Mouse (Mus musculus): ENCODE measurements around the gene Cnot2. TPM values are rescaled to one million over a fixed set of nuclear protein-coding genes. Genes with fewer than 3 reads are reported as not detected.

Cnot2 gene
- polyA plus RNA-seq, 1 experiment = 24.9 TPM

DNA sequence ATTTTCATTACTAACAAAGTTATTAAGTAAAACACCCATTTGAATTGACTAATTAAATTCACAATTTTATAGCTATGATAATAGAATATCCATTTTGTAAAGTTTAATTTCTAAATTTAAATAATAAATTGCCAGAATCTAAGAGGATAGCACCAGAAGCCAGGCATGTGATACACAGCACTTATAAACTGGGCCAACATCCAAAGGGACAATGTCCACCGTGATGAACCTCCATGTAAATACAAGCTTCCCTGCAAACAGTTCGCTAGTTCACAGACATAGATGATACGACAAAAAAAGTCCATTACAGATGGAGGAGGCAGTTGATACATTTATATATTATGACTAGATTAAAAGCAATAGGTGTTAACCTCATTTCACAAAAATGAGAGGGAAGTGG, 88.5 kb downstream of the Cnot2 start:
- 41% methylated on average over 3 of the region's 3 CpGs for WGBS
- DNase-seq (ENCODE audit: low read depth, low spot score) = no peak

DNA sequence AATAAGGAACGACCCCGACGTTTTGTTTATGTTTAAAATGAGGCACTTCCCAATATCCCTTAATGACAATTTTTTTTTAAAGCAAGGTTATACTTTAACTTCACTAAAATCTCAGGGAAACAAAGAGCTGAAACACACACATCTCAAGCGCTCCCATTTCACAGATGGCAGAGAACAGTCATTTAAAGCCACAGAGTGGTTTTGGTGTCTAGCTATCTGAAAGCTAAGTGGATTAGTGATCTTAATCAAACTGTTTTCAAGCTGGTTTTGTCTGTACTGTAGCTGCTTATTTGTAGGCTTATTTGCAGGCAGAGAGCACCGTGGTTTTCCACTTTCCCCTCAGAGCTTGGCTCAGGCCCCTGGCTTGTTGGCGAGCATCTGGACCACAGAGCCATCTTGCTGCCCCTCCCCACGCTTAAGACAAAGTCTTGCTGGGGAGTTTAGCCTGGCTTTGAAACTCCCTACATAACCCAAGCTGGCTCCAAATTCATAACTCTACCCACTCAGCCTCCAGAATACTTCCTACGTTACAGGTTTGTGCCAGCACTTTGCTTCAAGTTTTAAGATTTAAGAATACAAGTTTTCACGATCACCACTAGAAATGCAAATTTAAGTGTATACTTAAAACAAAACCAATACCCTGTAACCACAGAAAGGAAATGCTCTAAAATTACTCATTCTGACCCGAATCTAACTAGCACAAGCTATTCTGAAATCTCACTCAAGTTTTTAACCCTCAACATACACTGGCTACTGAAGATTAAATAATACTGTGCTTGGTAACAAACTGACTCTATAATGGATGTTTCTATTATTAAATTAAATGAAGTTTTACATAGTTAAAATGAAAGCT, 94.2 kb downstream of the Cnot2 start:
- no peak for DNase-seq (ENCODE audit: low read depth, low spot score)
- WGBS = 77% methylated on average over 10 of the region's 10 CpGs

DNA sequence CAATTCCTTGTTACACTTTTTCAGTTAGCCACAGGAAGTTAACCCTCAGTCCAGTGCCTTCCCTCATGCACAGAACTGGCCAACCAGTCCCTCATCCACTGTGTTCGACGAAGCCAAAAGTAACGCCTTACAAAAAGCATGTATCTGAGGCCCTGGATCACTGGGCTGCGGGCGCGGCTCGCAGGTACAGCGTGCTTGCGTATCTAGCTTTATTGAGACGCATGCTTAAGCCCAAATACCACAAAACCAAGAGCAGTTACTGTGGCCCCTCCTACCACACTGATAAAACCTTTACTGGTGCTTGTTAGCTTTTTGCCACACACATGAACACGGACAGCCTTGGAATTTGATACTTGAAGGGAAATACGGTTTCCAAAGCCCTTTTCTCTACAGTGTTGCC, 99.4 kb downstream of the Cnot2 start:
- no peak for DNase-seq (ENCODE audit: low read depth, low spot score)
- WGBS = 80% methylated on average over 12 of the region's 12 CpGs

DNA sequence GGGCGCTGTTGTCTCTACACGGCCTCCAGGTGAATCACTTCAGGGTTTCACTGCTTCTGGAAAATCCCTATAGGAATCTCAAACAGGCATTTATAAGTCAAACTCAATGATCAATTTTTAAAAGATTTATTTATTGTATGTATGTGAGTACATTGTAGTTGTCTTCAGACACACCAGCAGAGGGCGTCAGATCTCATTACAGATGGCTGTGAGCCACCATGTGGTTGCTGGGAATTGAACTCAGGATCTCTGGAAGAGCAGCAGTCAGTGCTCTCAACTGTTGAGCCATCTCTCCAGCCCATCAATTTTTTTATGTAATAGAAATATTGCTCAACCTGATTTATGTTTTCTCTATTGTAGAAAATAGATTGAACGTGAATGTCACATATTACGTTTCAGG, 100.3 kb downstream of the Cnot2 start:
- WGBS = 92% methylated on average over 5 of the region's 5 CpGs
- DNase-seq (ENCODE audit: low read depth, low spot score) = no peak

DNA sequence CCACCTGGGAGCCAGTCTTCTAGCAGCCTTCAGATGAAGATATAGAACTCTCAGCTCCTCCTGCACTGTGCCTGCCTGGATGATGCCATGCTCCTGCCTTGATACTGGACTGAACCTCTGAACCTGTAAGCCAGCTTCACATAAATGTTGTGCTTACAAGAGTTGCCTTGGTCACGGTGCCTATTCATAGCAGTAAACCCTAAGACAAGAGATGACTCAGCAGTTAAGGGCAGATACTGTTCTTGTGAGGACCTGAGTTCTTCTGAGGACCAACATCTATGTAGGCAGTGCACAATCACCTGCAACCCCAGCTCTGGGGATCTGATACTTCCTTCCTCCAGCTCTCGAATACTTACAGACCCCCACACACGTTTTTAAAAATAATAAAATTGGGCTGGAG, 104.8 kb downstream of the Cnot2 start:
- 81% methylated on average over 3 of the region's 3 CpGs for WGBS
- no peak for DNase-seq (ENCODE audit: low read depth, low spot score)

DNA sequence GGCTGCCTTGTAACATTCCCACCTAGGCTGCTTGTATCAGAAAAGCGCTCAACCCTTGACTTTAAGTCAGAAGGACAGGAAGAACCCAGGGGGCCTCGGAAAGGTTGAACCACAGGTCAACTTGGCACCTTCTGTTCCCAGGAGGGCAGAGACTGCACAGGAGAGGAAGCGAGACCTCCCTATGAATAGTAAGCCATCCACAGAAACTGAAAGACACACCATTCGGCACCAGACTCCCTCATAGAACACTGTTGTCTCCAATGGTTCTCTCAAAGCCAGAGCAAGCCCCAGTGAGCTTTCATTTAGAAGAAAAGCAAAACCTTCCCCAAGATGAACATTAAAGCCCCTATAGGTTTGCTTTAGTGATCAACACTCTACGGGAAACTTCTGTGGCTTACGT, 105.6 kb downstream of the Cnot2 start:
- 66% methylated on average over 6 of the region's 6 CpGs for whole genome bisulfite sequencing
- DNase-seq (ENCODE audit: low read depth, low spot score) = no peak

DNA sequence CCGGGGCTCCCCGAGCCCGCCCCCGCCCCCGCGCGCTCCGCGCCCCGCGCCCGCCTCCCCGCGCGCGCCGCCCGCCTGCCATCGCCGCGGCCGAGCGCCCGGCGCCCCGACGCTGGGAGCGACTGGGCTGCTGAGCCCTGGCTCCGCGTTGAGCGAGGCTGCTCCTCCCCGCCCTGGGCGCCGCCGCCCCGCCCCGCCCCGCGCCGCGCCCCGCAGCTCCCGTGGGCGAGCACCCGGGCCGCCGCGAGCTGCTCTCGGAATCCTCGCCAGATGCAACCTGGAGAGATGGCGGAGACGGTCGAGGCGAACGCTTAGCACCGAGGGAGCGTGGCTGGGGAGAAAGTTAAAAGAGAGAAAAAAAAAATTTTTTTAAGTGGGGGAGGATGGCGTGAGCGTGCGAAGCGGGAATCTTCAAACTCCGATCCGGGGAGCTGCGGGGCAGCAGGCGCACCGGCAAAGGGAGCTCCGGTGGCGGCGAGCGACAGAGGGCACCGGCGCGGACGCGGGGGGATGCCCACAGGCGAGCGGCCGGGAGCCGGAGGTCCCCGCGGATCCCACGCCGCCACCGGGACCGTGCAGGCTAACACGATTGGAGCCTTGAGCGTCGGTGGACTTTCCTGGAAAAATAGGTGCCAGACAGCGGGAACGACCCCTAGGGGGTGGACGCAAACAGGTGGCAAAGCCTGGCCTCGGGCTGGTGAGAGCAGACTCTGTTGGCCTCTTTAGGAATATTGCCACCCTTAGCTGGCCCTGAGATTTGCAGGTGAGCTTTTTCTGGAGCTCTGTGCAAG, 107.4 kb downstream of the Cnot2 start, which contains the start of gene Kcnmb4:
Gene Kcnmb4 (minus strand): TSS at position 120 of the 791 bp plus-strand sequence.
- no peak for DNase-seq (ENCODE audit: low read depth, low spot score)
- WGBS = 2% methylated on average over 92 of the region's 92 CpGs

DNA sequence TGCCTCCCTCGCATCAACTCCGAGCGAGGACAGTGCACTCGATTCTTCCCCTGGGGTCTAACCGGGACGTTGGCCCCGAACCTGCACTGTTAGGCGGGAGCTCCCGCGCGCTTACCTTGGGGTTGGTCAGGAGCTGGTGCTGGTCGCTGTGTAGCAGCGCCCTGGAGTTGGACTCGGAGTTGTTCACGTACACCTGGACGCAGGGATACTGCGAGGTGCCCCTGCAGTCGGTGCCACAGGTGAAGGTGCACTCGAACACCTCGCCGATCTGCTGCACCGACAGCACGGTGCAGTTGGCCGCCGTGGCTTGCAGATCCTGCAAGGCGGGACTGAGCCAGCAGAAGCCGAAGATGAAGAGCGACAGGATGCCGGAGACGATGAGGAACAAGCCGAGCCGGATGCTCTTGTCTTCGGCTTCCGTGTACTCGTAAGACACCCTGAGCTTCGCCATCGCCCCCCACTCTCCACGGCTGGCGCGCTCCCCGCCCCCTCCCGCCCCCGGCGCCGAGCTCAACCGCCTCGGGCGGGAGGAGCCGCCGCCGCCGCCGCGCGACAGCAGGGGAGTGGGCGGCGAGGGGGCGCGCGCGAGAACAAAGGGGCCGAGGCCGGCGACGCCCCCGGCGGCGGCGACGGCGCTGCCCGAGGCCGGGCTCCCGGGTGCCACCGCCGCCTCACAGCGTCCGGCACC, 108.1 kb downstream of the Cnot2 start:
- no peak for DNase-seq (ENCODE audit: low read depth, low spot score)
- under 1% methylated on average over 77 of the region's 78 CpGs for WGBS

DNA sequence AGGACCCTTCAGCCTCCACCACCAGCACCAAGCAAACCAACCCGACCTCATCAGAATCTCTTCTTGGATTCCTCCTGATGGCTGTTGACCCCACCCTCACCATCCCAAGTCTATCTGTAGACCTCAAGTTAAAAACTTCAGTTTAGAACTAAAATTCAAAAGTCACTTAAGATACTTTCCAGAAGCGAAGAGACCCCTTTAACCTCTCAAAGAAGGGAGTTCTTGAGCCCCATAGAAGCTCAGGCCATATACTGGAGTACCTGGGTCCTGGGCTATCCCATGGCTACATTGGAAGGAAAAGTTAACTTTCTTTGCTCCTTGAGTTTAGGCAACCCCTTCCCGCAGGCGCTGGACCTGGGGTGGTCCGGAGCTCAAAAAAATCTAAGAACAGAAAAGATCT, 108.7 kb downstream of the Cnot2 start:
- 14% methylated on average over 5 of the region's 5 CpGs for WGBS
- no peak for DNase-seq (ENCODE audit: low read depth, low spot score)

DNA sequence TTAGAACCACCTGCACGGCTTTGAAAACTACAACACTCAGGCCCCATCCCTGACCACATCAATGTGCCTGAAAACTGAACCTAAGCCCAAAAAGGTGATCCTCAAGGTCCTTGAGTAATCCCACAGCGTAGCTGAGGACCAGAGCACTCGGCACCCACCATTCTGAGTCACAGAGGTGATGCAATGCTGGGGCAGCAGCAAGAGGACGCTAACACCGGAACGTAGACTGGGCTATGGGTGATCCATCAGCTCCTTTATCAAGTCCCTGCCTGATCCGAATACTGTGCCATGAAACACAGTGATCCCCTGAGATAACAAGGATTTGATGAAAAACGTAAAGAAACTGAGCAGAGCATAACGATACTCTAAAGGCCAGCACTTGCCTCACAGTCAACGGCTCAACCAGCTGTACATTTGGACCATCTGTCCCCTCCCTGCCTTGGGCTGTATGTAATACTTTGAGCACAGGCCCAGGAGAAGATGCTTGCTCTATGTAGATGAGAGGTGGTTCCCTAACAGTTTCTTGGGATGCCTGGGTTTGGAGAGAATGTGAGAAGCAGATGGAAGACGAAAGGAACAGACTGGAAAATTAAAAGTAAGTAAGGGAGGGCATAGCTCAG, 110.9 kb downstream of the Cnot2 start:
- no peak for DNase-seq (ENCODE audit: low read depth, low spot score)
- 91% methylated on average over 11 of the region's 11 CpGs for WGBS

DNA sequence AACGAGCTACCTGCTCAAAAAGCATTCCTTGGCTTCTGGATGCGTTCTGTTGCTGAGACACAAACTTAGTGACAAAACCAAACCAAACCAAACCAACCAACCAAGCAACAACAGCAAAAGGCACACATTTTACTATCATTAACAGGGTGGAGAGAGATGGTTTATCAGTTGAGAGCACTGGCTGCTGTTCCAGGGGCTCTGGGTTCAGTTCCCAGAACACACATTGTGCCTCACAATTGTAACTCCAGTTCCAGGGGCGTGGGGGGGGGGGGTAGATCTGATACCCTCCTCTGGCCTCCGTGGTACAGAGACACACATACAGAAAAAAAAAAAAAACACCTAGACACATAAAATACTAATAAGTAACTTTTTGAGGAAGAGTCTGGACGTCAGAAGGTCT, 113.2 kb downstream of the Cnot2 start:
- 63% methylated on average over 5 of the region's 5 CpGs for WGBS
- DNase-seq (ENCODE audit: low read depth, low spot score) = no peak

DNA sequence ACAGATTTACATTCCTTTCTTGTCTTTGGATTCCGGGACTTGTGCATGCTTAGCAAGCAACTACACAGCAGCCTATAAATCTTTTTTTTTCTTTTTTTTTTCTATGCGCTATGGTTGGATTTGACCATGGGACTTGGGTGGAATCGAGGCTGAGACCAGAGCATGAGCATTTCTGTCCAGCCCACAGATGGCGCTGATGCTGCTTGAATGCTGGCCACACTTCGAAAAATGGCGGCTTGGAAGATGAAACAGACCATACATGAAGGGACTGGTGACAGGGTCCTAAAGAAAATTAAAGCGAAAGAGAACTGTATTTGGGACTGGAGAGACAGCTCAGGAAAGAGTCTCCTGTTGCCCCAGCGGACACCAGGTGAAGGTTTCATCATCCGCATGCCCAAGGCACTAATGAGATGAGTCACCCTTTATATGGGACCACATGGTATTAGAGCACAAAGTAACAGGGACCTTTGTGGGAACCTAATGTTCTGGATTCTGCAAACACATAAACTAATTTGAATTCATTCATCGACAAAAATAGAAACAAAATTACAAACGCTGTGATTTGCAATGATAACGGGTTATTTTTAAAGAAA, 117.5 kb downstream of the Cnot2 start:
- DNase-seq (ENCODE audit: low read depth, low spot score) = no peak
- 90% methylated on average over 12 of the region's 12 CpGs for WGBS

DNA sequence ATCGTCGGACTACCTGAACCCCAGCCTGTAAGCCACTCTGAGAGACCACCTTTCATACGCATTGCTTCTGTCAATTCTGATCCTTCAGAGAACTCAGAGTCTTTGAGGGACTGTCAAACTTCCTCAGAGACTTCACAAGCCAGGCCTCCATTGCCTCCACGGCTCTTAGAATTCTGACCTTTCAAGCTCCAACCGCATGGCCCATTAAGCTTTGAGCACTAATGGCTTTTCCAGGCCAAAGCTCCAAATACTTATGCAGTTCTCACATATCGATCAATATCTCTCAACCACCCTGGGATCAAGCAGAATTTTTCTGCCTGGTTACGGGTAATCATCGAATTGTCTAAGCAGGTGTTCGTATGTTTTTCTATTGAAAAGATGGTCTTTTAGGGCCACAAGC, 119.9 kb downstream of the Cnot2 start:
- WGBS = 93% methylated on average over 9 of the region's 9 CpGs
- DNase-seq (ENCODE audit: low read depth, low spot score) = no peak

DNA sequence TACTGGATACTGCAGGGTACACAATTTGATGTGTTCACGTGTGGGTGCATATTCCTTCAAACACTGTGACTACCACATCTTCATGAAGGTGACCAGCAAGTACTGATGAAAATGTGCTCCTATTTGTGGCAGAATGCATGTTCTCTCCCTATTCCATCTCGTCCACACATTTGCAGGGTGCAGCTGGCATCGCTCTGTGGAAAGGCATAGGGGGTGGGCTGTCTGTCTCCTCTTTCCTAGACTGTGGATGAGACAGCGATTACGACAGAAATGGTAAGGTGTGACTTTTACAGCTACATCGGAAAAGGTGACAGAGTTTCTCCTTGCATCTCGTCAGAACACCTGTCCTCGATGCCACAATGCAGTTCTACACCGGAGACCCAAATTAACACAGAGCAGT, 122.5 kb downstream of the Cnot2 start:
- no peak for DNase-seq (ENCODE audit: low read depth, low spot score)
- 92% methylated on average over 9 of the region's 9 CpGs for WGBS

DNA sequence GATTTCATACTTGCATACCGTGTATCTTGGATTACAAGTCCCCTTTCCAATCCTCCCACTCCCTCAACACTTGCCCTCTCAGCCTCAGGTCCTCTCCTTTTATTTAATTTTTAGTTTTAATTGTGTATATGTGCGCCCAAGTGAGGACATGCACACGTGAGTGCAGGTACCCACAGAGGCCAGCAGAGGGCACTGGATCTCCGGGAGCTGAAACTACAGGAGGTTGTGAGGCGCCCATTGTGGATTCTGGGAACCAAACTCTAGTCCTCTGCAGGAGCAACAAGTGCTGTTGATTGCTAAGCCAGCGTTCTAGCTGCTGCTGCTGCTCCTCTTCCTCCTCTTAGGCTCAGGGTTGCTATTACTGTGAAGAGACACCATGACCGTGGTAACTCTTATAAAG, 128.5 kb downstream of the Cnot2 start:
- WGBS = 93% methylated on average over 7 of the region's 7 CpGs
- DNase-seq (ENCODE audit: low read depth, low spot score) = no peak

DNA sequence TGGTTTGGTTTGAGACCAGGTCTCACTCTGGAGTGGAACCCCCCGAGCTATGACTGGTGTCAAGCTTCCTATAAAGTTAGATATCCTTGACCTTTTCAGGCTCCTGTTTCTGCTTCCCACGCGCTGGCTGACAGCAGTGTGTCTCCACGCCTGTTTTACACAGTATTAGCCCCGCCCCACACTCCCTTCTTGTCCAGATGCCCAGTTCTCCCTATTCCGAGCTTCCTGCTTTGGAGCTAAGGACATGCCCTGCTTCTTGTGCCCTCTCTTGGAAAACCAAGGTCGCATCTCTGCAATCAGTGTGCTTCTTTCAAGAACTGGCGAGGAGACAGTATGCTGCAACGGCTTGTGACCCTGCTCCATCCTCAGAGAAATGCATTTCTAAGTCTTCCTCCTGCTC, 130.7 kb downstream of the Cnot2 start:
- 49% methylated on average over 9 of the region's 9 CpGs for WGBS
- no peak for DNase-seq (ENCODE audit: low read depth, low spot score)

DNA sequence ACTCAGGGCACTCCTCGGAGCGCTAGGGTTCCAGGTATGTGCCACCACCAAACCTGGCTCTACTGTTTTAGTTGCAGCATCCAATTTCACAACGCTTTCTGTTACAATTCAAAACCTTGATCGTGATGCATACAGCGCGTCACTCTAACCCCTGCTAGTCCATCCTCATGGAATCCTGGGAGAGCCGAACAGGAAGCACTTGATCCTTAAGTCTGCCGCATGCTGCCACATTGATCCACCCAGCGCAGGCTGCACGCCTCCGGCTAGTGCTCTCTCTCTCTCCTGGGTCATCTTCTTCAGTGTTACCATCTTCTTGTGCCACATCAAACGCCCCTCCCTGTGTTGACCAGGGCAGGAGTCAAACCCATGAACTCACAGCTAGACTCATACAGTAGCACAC, 133.1 kb downstream of the Cnot2 start:
- no peak for DNase-seq (ENCODE audit: low read depth, low spot score)
- WGBS = 94% methylated on average over 12 of the region's 12 CpGs

DNA sequence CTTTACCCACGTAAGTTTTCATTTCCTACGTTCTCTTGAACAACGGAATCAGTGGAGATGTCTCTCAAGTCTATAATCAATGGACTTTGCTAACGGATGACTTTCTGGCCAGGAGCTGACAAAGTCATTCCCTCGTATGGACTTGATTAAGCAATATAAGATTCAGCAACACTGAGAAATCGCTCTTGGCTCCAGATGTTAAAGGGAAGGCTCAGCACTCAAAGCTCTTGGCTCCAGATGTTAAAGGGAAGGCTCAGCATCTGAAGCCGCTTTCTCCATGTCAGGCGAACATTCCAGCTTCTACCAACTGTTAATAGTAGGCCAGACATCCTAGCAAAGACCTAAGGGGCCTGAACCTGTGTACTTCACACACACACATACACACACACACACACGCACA, 134.1 kb downstream of the Cnot2 start:
- no peak for DNase-seq (ENCODE audit: low read depth, low spot score)
- WGBS = 87% methylated on average over 9 of the region's 9 CpGs

DNA sequence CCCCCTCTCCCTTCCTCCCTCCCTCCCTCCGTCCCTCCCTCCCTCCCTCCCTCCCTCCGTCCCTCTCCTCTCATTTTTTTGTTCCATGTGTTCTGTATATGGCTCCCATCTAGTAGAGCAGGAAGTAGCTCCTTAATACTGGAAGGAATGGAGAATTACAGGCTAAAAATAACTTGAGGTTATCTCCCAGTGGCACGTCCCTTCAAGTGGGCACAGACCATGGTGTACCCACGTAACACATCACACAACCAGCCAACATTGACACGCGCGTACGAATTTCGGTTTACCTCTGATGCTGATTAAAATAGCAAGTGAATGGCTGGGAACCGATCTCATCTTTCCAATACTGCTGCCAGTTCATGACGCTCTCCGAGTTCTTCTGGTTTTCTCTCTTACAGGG, 135.3 kb downstream of the Cnot2 start:
- 89% methylated on average over 11 of the region's 12 CpGs for WGBS
- DNase-seq (ENCODE audit: low read depth, low spot score) = no peak

DNA sequence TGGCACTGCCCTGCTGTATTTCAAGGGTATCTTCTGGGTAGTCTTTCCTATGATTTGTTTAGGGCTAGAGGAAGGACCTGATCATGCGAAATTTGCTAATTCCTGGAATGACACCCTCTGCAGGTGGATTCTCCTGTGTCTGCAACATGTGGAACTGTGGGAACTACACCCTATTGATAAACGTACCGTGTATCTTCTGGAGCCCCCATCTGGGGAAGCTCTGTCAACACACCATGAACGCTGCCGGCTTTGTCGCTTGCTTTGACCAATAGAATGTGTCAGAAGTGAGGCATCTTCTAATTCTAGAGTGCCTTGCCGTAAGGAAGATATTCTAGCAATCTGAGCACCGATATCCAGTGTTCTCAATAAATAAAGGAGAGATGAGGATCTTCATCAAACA, 136.5 kb downstream of the Cnot2 start:
- no peak for DNase-seq (ENCODE audit: low read depth, low spot score)
- WGBS = 96% methylated on average over 8 of the region's 8 CpGs
